Mouse (Mus musculus): Measurements from ENCODE around the gene Vmn2r51. TPM values are rescaled to one million over a fixed set of nuclear protein-coding genes. Genes with fewer than 3 reads are reported as not detected.
"Not testable (repeated sequence)": the region's sequence is repeated elsewhere in the genome, so short reads cannot be mapped to it uniquely, and the experiment has no call there.

The Vmn2r51 gene
- total RNA-seq (2014; rRNA removed) (not detected in 2 replicates), polyA plus RNA-seq (2015; fragmentation: Nextera tagmentation; extraction: Ambion mirVana) (not detected in 2 replicates)

GRCm38 (mm10) chr7:10105641-10106040, at the start of gene Vmn2r51:
TSS of gene Vmn2r51 (minus strand) at chr7:10105741.
- not testable (repeated sequence) for H3K27ac ChIP-seq (ENCODE audit: low read depth, low read length); H3K4me1 ChIP-seq (ENCODE audit: insufficient read depth, low read length); ATAC-seq (ENCODE audit: low FRiP score)

GRCm38 (mm10) chr7:10053196-10053595, 52.3 kb downstream of the Vmn2r51 start, which contains the start of gene Vmn2r50:
TSS of gene Vmn2r50 (minus strand) at chr7:10053296.
- not testable (repeated sequence) for H3K4me3 ChIP-seq (ENCODE audit: low read depth, low read length); H3K9me3 ChIP-seq (ENCODE audit: low read length); DNase-seq (ENCODE audit: low spot score); H3K4me1 ChIP-seq (ENCODE audit: insufficient read depth, low read length); H3K4me2 ChIP-seq (ENCODE audit: low read depth, low read length, poor library complexity, severe bottlenecking); H3K9ac ChIP-seq (replicated peaks; ENCODE audit: low read length, poor library complexity, severe bottlenecking); H3K27me3 ChIP-seq (ENCODE audit: insufficient read depth, low read length); H3K27ac ChIP-seq (ENCODE audit: low read depth, low read length); ATAC-seq (ENCODE audit: low FRiP score); H3K36me3 ChIP-seq (ENCODE audit: insufficient read depth, low read length)

More at GRCm38 (mm10) chr7:10105641-10106040, at the start of gene Vmn2r51:
- 43% methylated on average over 1 of the region's 1 CpGs for WGBS
- not testable (repeated sequence) for H3K4me3 ChIP-seq (ENCODE audit: low read depth, low read length); H3K4me2 ChIP-seq (ENCODE audit: low read depth, low read length, poor library complexity, severe bottlenecking); H3K27me3 ChIP-seq (ENCODE audit: insufficient read depth, low read length); H3K9me3 ChIP-seq (ENCODE audit: low read length); H3K36me3 ChIP-seq (ENCODE audit: insufficient read depth, low read length); H3K9ac ChIP-seq (replicated peaks; ENCODE audit: low read length, poor library complexity, severe bottlenecking); DNase-seq (ENCODE audit: low spot score)

Other genes with a start within 250 kb of the Vmn2r51 start
- not detected in 2 replicates for gene Vmn2r48, start 152.2 kb downstream of the Vmn2r51 start, total RNA-seq (2014; rRNA removed)
- not detected in 2 replicates for gene Vmn2r48, start 152.2 kb downstream of the Vmn2r51 start, polyA plus RNA-seq (2015; fragmentation: Nextera tagmentation; extraction: Ambion mirVana)
- gene Vmn2r49, start 113.5 kb downstream of the Vmn2r51 start, total RNA-seq (2014; rRNA removed) = not detected in 2 replicates
- not detected in 2 replicates for gene Vmn2r49, start 113.5 kb downstream of the Vmn2r51 start, polyA plus RNA-seq (2015; fragmentation: Nextera tagmentation; extraction: Ambion mirVana)
- gene Vmn2r50, start 52.4 kb downstream of the Vmn2r51 start, total RNA-seq (2014; rRNA removed) = not detected in 2 replicates
- not detected in 2 replicates for gene Vmn2r50, start 52.4 kb downstream of the Vmn2r51 start, polyA plus RNA-seq (2015; fragmentation: Nextera tagmentation; extraction: Ambion mirVana)
- gene Vmn2r52, start 70.8 kb upstream of the Vmn2r51 start, total RNA-seq (2014; rRNA removed) = not detected in 2 replicates
- gene Vmn2r52, start 70.8 kb upstream of the Vmn2r51 start, polyA plus RNA-seq (2015; fragmentation: Nextera tagmentation; extraction: Ambion mirVana) = not detected in 2 replicates
- not detected in 2 replicates for gene Vmn1r66, start 172.3 kb upstream of the Vmn2r51 start, total RNA-seq (2014; rRNA removed)
- not detected in 2 replicates for gene Vmn1r66, start 172.3 kb upstream of the Vmn2r51 start, polyA plus RNA-seq (2015; fragmentation: Nextera tagmentation; extraction: Ambion mirVana)